Mouse (Mus musculus): ENCODE results near the gene Edn1. TPM values are rescaled to one million over a fixed set of nuclear protein-coding genes. Genes with fewer than 3 reads are reported as not detected.

The Edn1 gene
- total RNA-seq (2023) = not detected

DNA sequence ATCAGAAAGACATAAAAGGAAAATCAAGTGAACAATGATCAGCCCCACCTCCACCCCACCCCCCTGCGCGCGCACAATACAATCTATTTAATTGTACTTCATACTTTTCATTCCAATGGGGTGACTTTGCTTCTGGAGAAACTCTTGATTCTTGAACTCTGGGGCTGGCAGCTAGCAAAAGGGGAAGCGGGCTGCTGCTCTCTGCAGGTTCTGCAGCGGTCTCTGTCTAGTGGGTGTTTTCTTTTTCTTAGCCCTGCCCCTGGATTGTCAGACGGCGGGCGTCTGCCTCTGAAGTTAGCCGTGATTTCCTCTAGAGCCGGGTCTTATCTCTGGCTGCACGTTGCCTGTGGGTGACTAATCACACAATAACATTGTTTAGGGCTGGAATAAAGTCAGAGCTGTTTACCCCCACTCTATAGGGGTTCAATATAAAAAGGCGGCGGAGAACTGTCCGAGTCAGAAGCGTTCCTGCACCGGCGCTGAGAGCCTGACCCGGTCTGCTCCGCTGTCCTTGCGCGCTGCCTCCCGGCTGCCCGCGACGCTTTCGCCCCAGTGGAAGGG, at the start of gene Edn1:
Edn1 (plus strand) TSS at position 316 of the 561 bp plus-strand sequence.

Other genes with a start within 250 kb of the Edn1 start
- gene Hivep1, start 249.5 kb upstream of the Edn1 start, total RNA-seq (2023) = 10 to 100 TPM; 58.3 to 63.5 TPM

Measured in B cell, adult 67 days (primary cell).